8 mouse cellular contexts compared by ENCODE assay signal in genomic region chr11:20243214-20243913, GRCm38 (mm10). TPM values are rescaled to one million over a fixed set of nuclear protein-coding genes. Genes with fewer than 3 reads are reported as not detected.
DNase-seq lines count a peak whose midpoint lies in the region; ATAC-seq lines count a peak whose summit lies in the region.

No protein-coding gene starts in this region.

- no peak overlapping the region for H3K9ac ChIP-seq in limb, embryonic 11.5 days (ENCODE audit: low read length)
- no peak overlapping the region; the same call in 1 of the 2 replicates for H3K9ac ChIP-seq in stomach, embryonic 16.5 days (ENCODE audit: low read length)

- H3K4me3 ChIP-seq in limb, embryonic 11.5 days (ENCODE audit: low read depth, low read length) = no peak overlapping the region
- no peak overlapping the region for H3K4me3 ChIP-seq in stomach, embryonic 16.5 days (replicated peaks; ENCODE audit: low read length)

- H3K27ac ChIP-seq in limb, embryonic 11.5 days (replicated peaks; ENCODE audit: low read depth, low read length) = no peak overlapping the region
- no peak overlapping the region for H3K27ac ChIP-seq in stomach, embryonic 16.5 days (ENCODE audit: low read length)

- intact Hi-C loops in gastrocnemius, postnatal 14 days (cut with DNase I; ENCODE audit: low total_unique reads) = no loop called here

- 0 out of 2 replicates have a peak, but pooled peaks have one; percentile 28 for ATAC-seq in limb, embryonic 11.5 days (ENCODE audit: insufficient number of reproducible peaks, low FRiP score, low TSS enrichment, low read depth)
- ATAC-seq in stomach, embryonic 16.5 days (ENCODE audit: insufficient read depth, low FRiP score) = peak; percentile 54; the same call in 1 of the 2 replicates

- peaks cover 27% of the 10 kb centered on the region for H3K4me1 ChIP-seq in limb, embryonic 11.5 days (ENCODE audit: control insufficient read depth, insufficient read depth, low read length)
- peaks cover 21% of the 10 kb centered on the region for H3K4me1 ChIP-seq in stomach, embryonic 16.5 days (ENCODE audit: control insufficient read depth, insufficient read depth, low read length)

- H3K27me3 ChIP-seq in limb, embryonic 11.5 days (ENCODE audit: control insufficient read depth, insufficient read depth, low read length) = no peaks in the 10 kb centered on the region
- H3K27me3 ChIP-seq in stomach, embryonic 16.5 days (ENCODE audit: control insufficient read depth, insufficient read depth, low read length) = no peaks in the 10 kb centered on the region

- H3K36me3 ChIP-seq in limb, embryonic 11.5 days (ENCODE audit: control insufficient read depth, insufficient read depth, low read length) = peaks cover 23% of the 10 kb centered on the region
- peaks cover 12% of the 10 kb centered on the region; the same call in 1 of the 2 replicates for H3K36me3 ChIP-seq in stomach, embryonic 16.5 days (ENCODE audit: control insufficient read depth, insufficient read depth, low read length)

- no peaks in the 10 kb centered on the region for H3K9me3 ChIP-seq in limb, embryonic 11.5 days (ENCODE audit: control insufficient read depth, low read length)
- H3K9me3 ChIP-seq in stomach, embryonic 16.5 days (replicated peaks; ENCODE audit: control insufficient read depth, low read length) = no peaks in the 10 kb centered on the region

- peak; percentile 19 for DNase-seq in cerebellum, adult 9-11 months
- DNase-seq in cerebellum, adult 11 months = no peak
- DNase-seq in thymus, postnatal 14 days = peak; percentile 20
- DNase-seq in thymus, postnatal 10 days (ENCODE audit: low spot score in 2 of 2) = no peak
- DNase-seq in limb, embryonic 11.5 days (ENCODE audit: low spot score) = peak; percentile 52
- no peak for DNase-seq in gastrocnemius, postnatal 14 days
- DNase-seq in cerebellum, adult 8-10 months = no peak

- 20% methylated on average over 9 of the region's 9 CpGs for WGBS in limb, embryonic 11.5 days
- WGBS in stomach, embryonic 16.5 days = 49% methylated on average over 9 of the region's 9 CpGs

- H3K4me2 ChIP-seq in limb, embryonic 11.5 days (ENCODE audit: low read depth, severe bottlenecking) = no peak overlapping the region
- no peak overlapping the region for H3K4me2 ChIP-seq in stomach, embryonic 16.5 days (ENCODE audit: low read depth, low read length)

RNA-seq across cellular contexts. Expression of gene Cep68, which starts 5.9 kb away (rescaled TPM):
- 41.2 and 43.3 TPM in 2 replicates for polyA plus RNA-seq in limb, embryonic 11.5 days (2014; fragmentation: Nextera tagmentation; extraction: Ambion mirVana)
- 24.7 and 25.6 TPM in 2 replicates for polyA plus RNA-seq in stomach, embryonic 16.5 days (2015; fragmentation: Nextera tagmentation; extraction: Ambion mirVana)
- 10 to 100 TPM; 23.8 to 24.4 TPM for total RNA-seq in gastrocnemius, postnatal 14 days (2021)

RNA-seq across cellular contexts. Expression of gene Rab1a, which starts 42.1 kb away (rescaled TPM):
- polyA plus RNA-seq in limb, embryonic 11.5 days (2014; fragmentation: Nextera tagmentation; extraction: Ambion mirVana) = 208 and 212 TPM in 2 replicates
- 300 and 317 TPM in 2 replicates for polyA plus RNA-seq in stomach, embryonic 16.5 days (2015; fragmentation: Nextera tagmentation; extraction: Ambion mirVana)
- total RNA-seq in gastrocnemius, postnatal 14 days (2021) = 100 to 1,000 TPM; 103 to 110 TPM

Comparison
In these comparisons a context has a peak if more than half of its experiments do, and no peak if none do; other contexts are left out.
1. DNase-seq: peak in cerebellum, adult 9-11 months (single experiment), thymus, postnatal 14 days (single experiment) and limb, embryonic 11.5 days (single experiment); none in cerebellum, adult 11 months (single experiment), thymus, postnatal 10 days (0 of 2), gastrocnemius, postnatal 14 days (single experiment) and cerebellum, adult 8-10 months (single experiment).